ENCODE assay signal across 19 mouse cellular contexts in genomic region chr1:132011785-132012184, GRCm38 (mm10). TPM values are rescaled to one million over a fixed set of nuclear protein-coding genes. Genes with fewer than 3 reads are reported as not detected.
A peak's percentile ranks its signal among the peaks of the same experiment; 100 is the strongest.
DNase-seq lines count a peak whose midpoint lies in the region; ATAC-seq and TF ChIP-seq lines count a peak whose summit lies in the region.
"Had no signal": no experiment of that assay in that cellular context is flagged by ENCODE, and none has a peak within 500 bp of the region (broad histone marks: within the 10 kb centered on the region; RNA-seq: fewer than 3 reads in every experiment).

No protein-coding gene starts in this region.

- H3K27me3 ChIP-seq in megakaryocyte, embryonic 14.5 days (replicated peaks), result no peaks in the 10 kb centered on the region
- H3K27me3 ChIP-seq: forebrain, embryonic 13.5 days; heart, embryonic 12.5 days had no signal

- H3K27ac ChIP-seq in gastrocnemius, adult 2 months, result peak overlapping the region; percentile 78
- H3K27ac ChIP-seq: embryonic facial prominence, embryonic 10.5 days; forebrain, embryonic 13.5 days; hindbrain, embryonic 10.5 days; hindbrain, embryonic 14.5 days had no signal

- intact Hi-C loops in gastrocnemius, adult 2 months (cut with DNase I), result no loop called here

- H3K36me3 ChIP-seq in megakaryocyte, embryonic 14.5 days (replicated peaks; ENCODE audit: low read length), result peaks cover 38% of the 10 kb centered on the region

- H3K4me3 ChIP-seq in gastrocnemius, adult 2 months, result peak overlapping the region; percentile 23; the same call in 1 of the 2 replicates
- H3K4me3 ChIP-seq in megakaryocyte, embryonic 14.5 days (replicated peaks), result peak overlapping the region; percentile 65
- H3K4me3 ChIP-seq: embryonic facial prominence, embryonic 10.5 days; forebrain, embryonic 13.5 days; heart, embryonic 12.5 days; hindbrain, embryonic 10.5 days had no signal

- TF ChIP-seq CTCF in gastrocnemius, adult 2 months (IDR thresholded peaks at IDR 0.05), result no peak

- no peak for ATAC-seq in megakaryocyte, adult 5-6 weeks (ENCODE audit: poor library complexity, severe bottlenecking)
- ATAC-seq: forebrain, embryonic 13.5 days; forebrain, postnatal 0 days had no signal

- peaks cover 64% of the 10 kb centered on the region for H3K4me1 ChIP-seq in megakaryocyte, embryonic 14.5 days

- DNase-seq in gastrocnemius, adult 2 months, result no peak
- DNase-seq in gastrocnemius, adult 18-20 months (ENCODE audit: low spot score), result no peak
- peak; percentile 36 to 38 for DNase-seq in B cell, adult 2 months
- peak; percentile 42 to 68 for DNase-seq in natural killer cell, adult 2 months (ENCODE audit: low spot score in 2 of 2)
- no peak for DNase-seq in retina, embryonic 14.5 days (ENCODE audit: low spot score)
- no peak for DNase-seq in cerebellum, adult 11-12 months
- DNase-seq: adrenal gland, adult 2 months; adrenal gland, postnatal 25 days; cerebellum, adult 2 months; cerebellum, postnatal 10 days; forebrain, postnatal 0 days; gastrocnemius, postnatal 10 days had no signal

- no peaks in the 10 kb centered on the region for H3K9me3 ChIP-seq in megakaryocyte, embryonic 14.5 days
- H3K9me3 ChIP-seq: embryonic facial prominence, embryonic 10.5 days; forebrain, embryonic 13.5 days; heart, embryonic 12.5 days; hindbrain, embryonic 10.5 days had no signal

RNA-seq across cellular contexts. Expression of gene Elk4, which starts 4.4 kb away (rescaled TPM):
- 10 to 100 TPM; 69.6 to 76.1 TPM for total RNA-seq in gastrocnemius, adult 2 months (2021)
- total RNA-seq in gastrocnemius, adult 18-20 months (2021), result 10 to 100 TPM; 70.3 to 82.8 TPM
- polyA plus RNA-seq in megakaryocyte, embryonic 14.5 days (2012; ENCODE audit: insufficient read depth, low replicate concordance), result 1.6 and 2.2 TPM in 2 replicates
- total RNA-seq in megakaryocyte, adult 5-6 weeks (2015), result 90.6 and 94.3 TPM in 2 replicates
- total RNA-seq in megakaryocyte, adult 5-6 weeks (2017), result 53.1 and 63.6 TPM in 2 replicates

RNA-seq across cellular contexts. Expression of gene Slc45a3, which starts 49.0 kb away (rescaled TPM):
- total RNA-seq in gastrocnemius, adult 2 months (2021), result 1 to 10 TPM in 1 of 2 experiments, under 1 TPM in 1; 0.84 to 1.4 TPM
- 1 to 10 TPM; 1.4 to 2.2 TPM for total RNA-seq in gastrocnemius, adult 18-20 months (2021)
- 1.1 TPM in 1 of 2 replicates, not detected in the other for polyA plus RNA-seq in megakaryocyte, embryonic 14.5 days (2012; ENCODE audit: insufficient read depth, low replicate concordance)
- total RNA-seq in megakaryocyte, adult 5-6 weeks (2015), result 0.16 and 0.46 TPM in 2 replicates
- 0.33 TPM in 1 of 2 replicates, not detected in the other for total RNA-seq in megakaryocyte, adult 5-6 weeks (2017)

RNA-seq across cellular contexts. Expression of gene Mfsd4a, which starts 56.1 kb away (rescaled TPM):
- total RNA-seq in gastrocnemius, adult 2 months (2021), result 1 to 10 TPM; 4.4 to 9.8 TPM
- total RNA-seq in gastrocnemius, adult 18-20 months (2021), result 10 to 100 TPM; 12.1 to 14.6 TPM
- polyA plus RNA-seq in megakaryocyte, embryonic 14.5 days (2012; ENCODE audit: insufficient read depth, low replicate concordance), result not detected in 2 replicates
- total RNA-seq in megakaryocyte, adult 5-6 weeks (2015), result 0.11 TPM in 1 of 2 replicates, not detected in the other
- 0.51 and 0.61 TPM in 2 replicates for total RNA-seq in megakaryocyte, adult 5-6 weeks (2017)

Comparison
In these comparisons a context has a peak if more than half of its experiments do, and no peak if none do; other contexts are left out.
1. DNase-seq: peak in B cell, adult 2 months (2 of 2) and natural killer cell, adult 2 months (2 of 2); none in gastrocnemius, adult 2 months (single experiment), gastrocnemius, adult 18-20 months (single experiment), retina, embryonic 14.5 days (single experiment) and cerebellum, adult 11-12 months (single experiment).